Mouse (Mus musculus) 3T3-L1 (cell line): ENCODE measurements around the gene Rft1.
A peak's percentile ranks its signal among the peaks of the same experiment; 100 is the strongest.

Experiments used
- DNase-seq: peaks from one replicate; pipeline ENCODE4 v3.0.0-alpha.2; 2015; ENCODE audit warnings: low read depth, low spot score

Gene Rft1

GRCm38 (mm10) chr14:30653943-30654659 is at the start of gene Rft1:
Rft1 (plus strand) TSS chr14:30654360.
- DNase-seq, result peak; percentile 87

GRCm38 (mm10) chr14:30606817-30607216 is 47.3 kb upstream of the Rft1 start:
- no peak for DNase-seq

GRCm38 (mm10) chr14:30607696-30608095 is 46.5 kb upstream of the Rft1 start:
- DNase-seq, result no peak

GRCm38 (mm10) chr14:30608176-30608575 is 46.0 kb upstream of the Rft1 start:
- DNase-seq, result no peak

GRCm38 (mm10) chr14:30609499-30609898 is 44.7 kb upstream of the Rft1 start:
- no peak for DNase-seq

GRCm38 (mm10) chr14:30610304-30610703 is 43.9 kb upstream of the Rft1 start:
- DNase-seq, result no peak

GRCm38 (mm10) chr14:30610940-30611339 is 43.2 kb upstream of the Rft1 start:
- DNase-seq, result no peak

- DNase-seq, result peak; percentile 61
These were observed 41.6 kb upstream of the Rft1 start for GRCm38 (mm10) chr14:30612523-30612922.

- no peak for DNase-seq
These were observed 41.0 kb upstream of the Rft1 start for GRCm38 (mm10) chr14:30612962-30613715.

- DNase-seq, result no peak
These were observed 37.4 kb upstream of the Rft1 start for GRCm38 (mm10) chr14:30616751-30617150.

GRCm38 (mm10) chr14:30618746-30619275 is 35.3 kb upstream of the Rft1 start:
- peak; percentile 66 for DNase-seq

GRCm38 (mm10) chr14:30619982-30620578 is 34.1 kb upstream of the Rft1 start:
- DNase-seq, result no peak

GRCm38 (mm10) chr14:30622130-30622529 is 32.0 kb upstream of the Rft1 start:
- no peak for DNase-seq

GRCm38 (mm10) chr14:30622556-30622955 is 31.6 kb upstream of the Rft1 start:
- DNase-seq, result no peak

GRCm38 (mm10) chr14:30624277-30624721 is 29.9 kb upstream of the Rft1 start:
- no peak for DNase-seq

- DNase-seq, result peak; percentile 65
These were observed 28.9 kb upstream of the Rft1 start for GRCm38 (mm10) chr14:30625131-30625807.

- peak; percentile 82 for DNase-seq
These were observed 28.1 kb upstream of the Rft1 start, which contains the start of gene Prkcd for GRCm38 (mm10) chr14:30625856-30626726. Prkcd (minus strand) TSS chr14:30626210.

- no peak for DNase-seq
These were observed 27.1 kb upstream of the Rft1 start for GRCm38 (mm10) chr14:30626756-30627742.

- no peak for DNase-seq
These were observed 25.9 kb upstream of the Rft1 start for GRCm38 (mm10) chr14:30628235-30628634.
